Mouse (Mus musculus): ENCODE measurements around the gene Cpne8. TPM values are rescaled to one million over a fixed set of nuclear protein-coding genes. Genes with fewer than 3 reads are reported as not detected.
"Not testable (repeated sequence)": the region's sequence is repeated elsewhere in the genome, so short reads cannot be mapped to it uniquely, and the experiment has no call there.

Gene Cpne8
- polyA plus RNA-seq, 2 experiments from 2014 or later, result 3.3 TPM; not detected in 1

DNA sequence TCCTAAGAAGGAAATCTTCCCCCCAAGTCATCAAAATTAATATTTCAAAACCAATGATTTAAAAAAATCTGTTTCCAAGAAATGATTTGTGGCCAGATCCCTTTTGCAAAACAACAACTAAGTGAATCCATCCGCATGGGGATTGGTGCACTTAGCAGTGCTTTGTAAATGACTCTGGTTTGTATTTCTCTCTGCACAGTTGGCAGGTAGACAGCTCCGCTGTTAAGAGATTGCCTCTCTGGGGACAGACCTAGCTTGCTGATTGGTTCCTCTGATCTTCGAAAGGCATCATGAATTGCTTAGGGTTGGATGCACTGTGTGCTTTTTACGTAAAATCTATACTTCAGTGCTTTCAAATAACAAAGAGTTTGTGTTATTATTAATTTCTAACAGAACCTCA is 68.5 kb downstream of the Cpne8 start:
- not testable (repeated sequence) for ATAC-seq

DNA sequence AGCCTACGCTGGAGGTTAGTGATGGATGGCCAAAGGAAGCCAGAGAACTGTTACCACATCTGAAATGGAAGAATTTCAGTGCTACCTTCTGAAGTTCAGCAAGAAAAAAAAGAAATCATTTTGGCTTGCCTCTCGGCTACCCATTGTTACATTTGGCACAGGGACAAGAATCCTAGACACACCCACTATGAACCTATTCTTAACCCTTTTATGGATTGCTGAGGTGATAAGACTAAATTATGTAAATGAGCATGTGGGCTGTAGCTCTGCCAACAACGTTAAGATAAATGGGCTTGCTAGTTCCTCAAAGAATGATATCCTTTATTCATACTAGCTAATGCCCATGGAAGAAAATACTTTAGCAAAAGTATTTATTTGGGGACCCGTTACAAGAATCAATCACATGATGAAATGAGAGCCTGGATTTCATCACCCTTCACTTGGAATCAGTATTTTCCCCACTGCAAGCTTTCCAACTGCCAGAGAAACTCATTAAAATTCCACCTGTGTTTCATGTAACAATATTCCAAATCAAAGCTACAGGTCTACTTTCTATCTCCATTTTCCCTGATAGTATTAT is 69.3 kb downstream of the Cpne8 start:
- ATAC-seq, result no peak

- no peak for ATAC-seq
Observed at GRCm38 (mm10) chr15:90608368-90608767, 70.9 kb downstream of the Cpne8 start.

- no peak for ATAC-seq
Observed at GRCm38 (mm10) chr15:90607181-90607580, 72.1 kb downstream of the Cpne8 start.

DNA sequence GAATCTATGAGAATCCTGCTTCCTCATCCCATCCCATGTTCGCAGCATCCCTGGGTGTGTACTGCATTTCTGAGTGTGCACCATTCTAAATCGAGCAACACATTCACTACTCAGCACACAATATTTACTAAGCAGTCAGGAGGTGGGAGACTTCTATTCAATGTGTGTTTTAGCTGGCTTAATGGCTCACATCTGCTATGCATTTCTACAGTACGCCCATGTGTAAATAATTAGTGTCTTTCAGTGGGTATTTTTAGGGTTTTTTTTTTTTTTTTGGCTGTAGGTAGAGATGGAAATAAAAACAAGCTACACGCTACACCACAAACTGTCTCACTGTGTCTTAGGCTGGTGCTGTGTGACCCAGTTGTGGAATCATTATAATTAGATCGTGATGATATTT is 75.6 kb downstream of the Cpne8 start:
- ATAC-seq, result no peak

- ATAC-seq, result no peak
Observed at GRCm38 (mm10) chr15:90597715-90598497, 81.3 kb downstream of the Cpne8 start.

- no peak for ATAC-seq
Observed at GRCm38 (mm10) chr15:90595592-90595991, 83.6 kb downstream of the Cpne8 start.

- no peak for ATAC-seq
Observed at GRCm38 (mm10) chr15:90589587-90589986, 89.6 kb downstream of the Cpne8 start.

DNA sequence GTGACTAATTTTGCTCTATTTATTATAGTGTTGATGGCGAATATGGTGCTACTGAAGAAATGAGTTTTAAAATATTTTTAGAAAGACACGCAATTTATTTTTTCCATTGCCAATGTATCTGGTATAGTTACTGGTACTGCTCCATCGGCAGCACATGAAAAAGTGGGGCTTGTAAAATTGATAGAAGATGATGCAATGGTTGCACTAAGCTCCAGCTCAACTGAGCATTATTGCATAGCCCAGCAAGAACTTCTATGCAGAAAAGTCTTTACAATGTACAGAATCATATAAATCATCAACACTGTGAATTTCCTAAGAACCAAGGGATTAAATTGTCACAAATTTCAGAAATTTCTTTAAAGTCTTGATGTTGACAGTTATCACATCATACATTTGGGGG is 101.8 kb downstream of the Cpne8 start:
- ATAC-seq, result no peak

DNA sequence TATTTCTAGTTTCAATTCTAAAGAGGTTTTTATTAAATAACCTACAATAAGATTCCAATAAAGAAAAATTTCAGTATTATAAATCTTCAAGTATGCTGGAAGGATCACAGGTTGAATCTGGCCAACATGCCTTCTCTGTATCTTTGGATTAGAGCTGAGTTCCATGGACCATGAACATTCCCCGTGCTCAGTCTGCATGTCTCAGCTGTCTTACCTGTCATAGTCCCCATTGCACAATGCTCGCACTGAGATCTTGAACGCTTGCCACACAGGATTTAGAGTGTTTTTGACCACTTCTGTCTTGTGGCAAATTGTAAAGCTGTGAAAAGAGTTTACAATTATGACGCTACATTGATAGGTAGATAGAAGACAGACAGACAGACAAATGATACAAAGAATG is 110.0 kb downstream of the Cpne8 start:
- ATAC-seq, result no peak

- ATAC-seq, result no peak
Observed at GRCm38 (mm10) chr15:90568050-90568449, 111.2 kb downstream of the Cpne8 start.

DNA sequence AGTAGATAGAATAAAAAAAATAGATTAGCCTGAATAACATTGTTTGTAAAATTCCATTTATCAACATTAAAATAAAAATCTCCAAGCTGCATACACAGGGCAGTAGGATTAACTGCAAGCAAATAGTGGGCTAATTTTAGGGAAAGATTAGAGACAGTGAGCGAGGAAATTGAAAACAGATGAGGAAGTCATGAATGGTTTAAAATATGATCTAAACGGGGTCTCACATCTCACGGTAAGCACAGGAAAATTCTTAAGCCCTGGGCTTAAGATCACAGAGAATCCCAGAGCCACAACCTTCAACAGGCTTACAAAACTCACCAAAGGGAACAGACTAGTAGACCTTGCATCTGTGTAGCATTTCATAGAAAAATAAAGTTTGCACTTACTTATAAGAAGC is 115.2 kb downstream of the Cpne8 start:
- ATAC-seq, result no peak

DNA sequence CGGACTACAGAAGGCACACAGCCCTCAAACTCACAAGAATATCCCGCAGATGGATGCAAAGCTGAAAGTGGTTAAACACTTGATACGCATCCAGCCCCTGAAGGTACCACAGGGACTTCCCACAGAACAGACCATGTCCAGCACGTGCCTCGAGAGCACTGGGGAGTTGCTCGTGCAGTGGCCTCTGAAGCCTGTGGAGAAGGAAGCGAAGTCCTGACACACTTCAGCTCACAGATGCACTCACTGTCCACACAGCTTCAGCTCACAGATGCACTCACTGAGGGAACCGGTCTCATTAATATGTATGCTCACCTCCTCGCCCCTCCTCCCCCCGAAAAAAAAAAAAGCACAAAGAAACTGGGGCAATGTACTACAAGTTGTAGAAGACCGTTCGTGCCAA is 117.6 kb downstream of the Cpne8 start:
- no peak for ATAC-seq

- no peak for ATAC-seq
Observed at GRCm38 (mm10) chr15:90548589-90548988, 130.6 kb downstream of the Cpne8 start.

GRCm38 (mm10) chr15:90543447-90543846 is 135.8 kb downstream of the Cpne8 start:
- no peak for ATAC-seq

DNA sequence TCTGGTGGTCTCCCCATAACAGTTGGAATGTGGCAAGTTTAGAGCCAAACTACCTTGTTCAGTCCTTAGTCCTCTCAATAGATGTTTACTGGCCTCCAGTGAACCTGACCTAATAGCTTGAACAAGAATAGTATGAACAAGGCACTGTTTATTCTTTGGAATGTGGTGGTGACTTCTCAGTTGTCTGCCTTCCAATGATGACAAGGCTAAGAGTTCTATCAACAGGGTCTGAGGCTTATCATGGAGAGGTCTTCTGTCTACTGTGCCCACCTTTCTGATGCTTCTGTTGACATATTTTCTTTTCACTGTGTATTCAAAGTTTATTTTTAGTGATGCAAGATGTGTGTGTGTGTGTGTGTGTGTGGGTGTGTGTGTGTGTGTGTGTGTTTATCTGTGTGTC is 137.1 kb downstream of the Cpne8 start:
- ATAC-seq, result no peak

- no peak for ATAC-seq
Observed at GRCm38 (mm10) chr15:90536311-90537202, 142.7 kb downstream of the Cpne8 start.

- ATAC-seq, result no peak
Observed at GRCm38 (mm10) chr15:90535730-90536129, 143.5 kb downstream of the Cpne8 start.

- no peak for ATAC-seq
Observed at GRCm38 (mm10) chr15:90512769-90513168, 166.5 kb downstream of the Cpne8 start.

- ATAC-seq, result no peak
Observed at GRCm38 (mm10) chr15:90497080-90497479, 182.2 kb downstream of the Cpne8 start.

GRCm38 (mm10) chr15:90491558-90491957 is 187.7 kb downstream of the Cpne8 start:
- no peak for ATAC-seq

DNA sequence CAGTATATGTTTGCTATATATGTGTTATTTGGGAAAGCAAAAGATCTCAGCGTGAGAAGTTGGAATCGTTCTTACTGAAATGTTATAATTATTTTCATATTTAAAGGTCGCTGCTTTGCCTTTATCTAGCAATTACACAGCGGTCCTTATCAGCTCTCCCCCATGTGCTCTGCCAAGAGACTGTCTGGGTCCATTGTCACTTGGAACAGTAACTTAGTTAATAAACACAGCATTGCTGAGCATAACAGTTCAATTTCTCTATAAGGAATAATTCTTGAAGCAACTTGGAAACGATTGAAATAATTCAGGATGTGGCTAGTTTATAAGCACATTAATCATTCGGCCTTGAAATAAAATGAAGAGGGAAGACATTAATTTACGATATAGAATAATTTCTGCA is 189.0 kb downstream of the Cpne8 start:
- no peak for ATAC-seq

GRCm38 (mm10) chr15:90470561-90470960 is 208.7 kb downstream of the Cpne8 start:
- not testable (repeated sequence) for ATAC-seq
